Mouse (Mus musculus): ENCODE measurements at regions not wholly inside any gene's neighbourhood (a gene's known extent, or its start where the extent isn't known, plus 50 kb on each side); places are given as distances from the start of the nearest gene placed in this dataset.

GRCm38 (mm10) chr16:27138384-27138783 lies 146.9 kb upstream of the Gmnc start:
- no peak for DNase-seq

- no peak for DNase-seq
Measured at GRCm38 (mm10) chr16:27138987-27139386, 147.5 kb upstream of the Gmnc start.

GRCm38 (mm10) chr16:27140037-27140436 lies 148.6 kb upstream of the Gmnc start:
- DNase-seq: peak; percentile 20

DNA sequence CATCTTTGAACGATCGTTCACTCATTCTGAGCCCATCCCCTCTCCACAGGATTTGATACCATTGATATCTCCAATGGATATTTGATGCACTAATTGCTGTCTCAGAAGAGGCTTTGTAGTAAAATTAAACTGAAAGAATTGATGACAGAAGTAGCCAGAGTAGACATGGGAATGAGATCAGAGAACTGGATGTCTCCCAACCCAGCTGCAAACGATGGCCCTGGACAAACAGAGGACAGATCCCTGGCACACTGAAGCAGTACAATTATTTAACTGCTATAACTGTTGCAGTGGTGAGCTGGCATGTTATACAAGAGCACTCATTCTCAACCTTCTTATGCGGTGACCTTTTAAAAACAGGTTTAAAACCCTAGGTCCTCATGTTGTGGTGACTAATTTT lies 151.5 kb upstream of the Ostn start:
- DNase-seq: no peak

- no peak for DNase-seq
Measured at GRCm38 (mm10) chr16:27195650-27196049, 111.6 kb upstream of the Ostn start.
